Mouse (Mus musculus) forebrain, embryonic 15.5 days (tissue): ENCODE measurements around the gene Rnf4. TPM values are rescaled to one million over a fixed set of nuclear protein-coding genes. Genes with fewer than 3 reads are reported as not detected.

Experiments used
- ATAC-seq: fragments of 200-750 bp; cut with Nextera tagmentation; replicated peaks from 2 replicates; pipeline ENCODE4 v1.8.0; 2017; ENCODE audit warnings: mild to moderate bottlenecking, moderate TSS enrichment, moderate library complexity
- H3K27ac ChIP-seq: fragments of 300-500 bp; sonication (generic); replicated peaks from 2 replicates; pipeline ENCODE4 v1.5.1; 2015; ENCODE audit warnings: mild to moderate bottlenecking, inconsistent platforms
- H3K27me3 ChIP-seq: fragments of 300-500 bp; sonication (generic); 2 replicates; pipeline ENCODE4 v1.6.1; 2015; ENCODE audit warnings: inconsistent platforms
- H3K36me3 ChIP-seq: fragments of 300-500 bp; sonication (generic); 2 replicates; pipeline ENCODE4 v1.6.1; 2015; ENCODE audit warnings: mild to moderate bottlenecking, inconsistent platforms
- H3K4me1 ChIP-seq: fragments of 300-500 bp; sonication (generic); 2 replicates; pipeline ENCODE4 v1.6.1; 2015; ENCODE audit warnings: inconsistent platforms
- H3K4me2 ChIP-seq: fragments of 300-500 bp; sonication (generic); replicated peaks from 2 replicates; pipeline ENCODE4 v1.6.1; 2015; ENCODE audit warnings: mild to moderate bottlenecking, inconsistent platforms
- H3K4me3 ChIP-seq: fragments of 300-500 bp; sonication (generic); 2 replicates; pipeline ENCODE4 v1.5.1; 2015; ENCODE audit warnings: mild to moderate bottlenecking, inconsistent platforms
- H3K9ac ChIP-seq: fragments of 300-500 bp; sonication (generic); replicated peaks from 2 replicates; pipeline ENCODE4 v1.6.1; 2015; ENCODE audit warnings: mild to moderate bottlenecking, inconsistent platforms
- H3K9me3 ChIP-seq: fragments of 300-500 bp; sonication (generic); 2 replicates; pipeline ENCODE4 v1.6.1; 2016; ENCODE audit warnings: inconsistent platforms
- WGBS: fragments of 180-500 bp; shearing (Covaris S2); methylation state at CpG from one replicate; pipeline ENCODE4 v1.1.7; 2015; ENCODE audit warnings: mixed read lengths; 5-methylcytosine and 5-hydroxymethylcytosine counted together
- polyA plus RNA-seq: library from polyadenylated mRNA; unstranded; fragments of >200 nt; fragmentation: Nextera tagmentation; extraction: Ambion mirVana; gene quantifications from 2 replicates; pipeline ENCODE4 v1.2.1, GENCODE M21; 2015

The Rnf4 gene
- polyA plus RNA-seq, 1 experiment from 2014 or later, result 143 TPM

DNA sequence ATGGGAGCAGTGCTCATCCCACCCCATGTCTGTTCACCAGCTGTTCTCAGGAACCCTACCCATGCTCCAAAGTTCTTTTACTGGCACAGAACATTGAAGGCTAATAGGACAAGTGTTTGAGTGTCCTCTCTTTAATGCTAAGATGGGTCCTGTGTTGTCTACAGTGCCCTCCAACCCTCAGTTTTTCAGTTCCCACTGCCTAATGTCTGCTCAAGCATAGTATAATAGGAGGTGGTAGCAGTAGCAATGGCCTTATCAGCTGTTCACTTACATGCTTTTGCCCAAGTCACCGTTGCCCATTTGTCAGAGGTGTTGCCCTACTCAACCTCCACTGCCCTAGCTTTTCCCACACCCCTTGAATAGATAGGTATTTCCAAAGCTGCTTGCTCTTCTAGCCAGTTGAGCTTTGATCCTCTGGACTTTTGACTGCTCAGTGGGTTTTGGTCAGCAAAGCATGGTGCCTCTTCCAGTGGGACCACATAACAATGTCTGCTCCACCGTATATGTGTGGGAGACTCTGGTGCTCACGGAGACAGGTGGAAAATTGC is 16.1 kb downstream of the Rnf4 start:
- Histone ChIP-seq H3K27ac (no peak overlapping the region), H3K9ac (no peak overlapping the region), H3K4me2 (no peak overlapping the region), H3K9me3 (no peaks in the 10 kb centered on the region), H3K36me3 (peaks cover 79% of the 10 kb centered on the region), H3K4me1 (no peaks in the 10 kb centered on the region), H3K27me3 (no peaks in the 10 kb centered on the region), H3K4me3 (no peak overlapping the region)
- no peak for ATAC-seq
- 98% methylated on average over 3 of the region's 3 CpGs for WGBS

DNA sequence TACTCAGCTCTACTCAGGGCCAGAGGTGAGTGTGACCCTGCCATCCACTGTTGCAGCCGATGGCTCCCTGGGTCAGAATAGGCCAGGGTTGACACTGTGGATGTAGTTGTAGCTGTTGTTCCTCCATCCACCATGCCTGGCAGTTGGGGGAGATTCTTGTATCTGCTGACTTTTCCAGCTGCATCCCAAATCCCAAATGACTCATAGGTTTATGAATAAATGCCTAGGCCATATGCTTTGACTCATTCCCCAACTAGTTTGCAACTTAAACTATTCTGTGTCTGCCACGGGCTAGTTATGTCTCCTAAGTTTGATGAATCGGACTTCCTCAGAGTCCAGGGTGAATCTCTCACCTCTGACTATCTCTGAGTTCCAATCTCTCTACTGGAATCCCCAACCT is 24.2 kb downstream of the Rnf4 start:
- ATAC-seq, result no peak
- Histone ChIP-seq H3K36me3 (peaks cover 29% of the 10 kb centered on the region), H3K4me3 (no peak overlapping the region), H3K27ac (no peak overlapping the region), H3K4me1 (no peaks in the 10 kb centered on the region), H3K27me3 (no peaks in the 10 kb centered on the region), H3K9ac (no peak overlapping the region), H3K9me3 (no peaks in the 10 kb centered on the region), H3K4me2 (no peak overlapping the region)
- WGBS, result 93% methylated on average over 3 of the region's 3 CpGs

DNA sequence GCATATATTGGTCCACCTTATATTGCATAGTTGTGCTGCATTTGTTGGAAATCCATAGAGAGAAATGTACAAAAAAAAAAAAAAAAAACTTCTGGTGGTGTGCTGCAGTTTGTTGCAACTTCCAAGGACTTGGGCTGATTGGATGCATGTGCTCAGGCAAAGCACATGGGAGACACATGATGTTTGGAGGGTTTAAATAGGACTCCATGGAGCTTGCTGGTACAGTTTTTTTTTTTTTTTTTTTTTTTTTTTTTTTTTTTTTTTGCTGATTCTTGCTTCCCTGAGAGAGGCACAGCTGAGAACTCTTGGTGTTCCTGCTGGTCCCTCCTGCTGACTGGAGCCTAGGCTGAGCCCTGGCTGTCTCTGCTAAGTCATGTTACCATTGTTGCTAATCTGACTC is 27.0 kb downstream of the Rnf4 start:
- H3K36me3 ChIP-seq, result peaks cover 21% of the 10 kb centered on the region
- H3K9ac ChIP-seq, result no peak overlapping the region
- no peak overlapping the region for H3K4me3 ChIP-seq
- H3K4me2 ChIP-seq, result no peak overlapping the region
- H3K4me1 ChIP-seq, result no peaks in the 10 kb centered on the region
- H3K9me3 ChIP-seq, result no peaks in the 10 kb centered on the region
- H3K27ac ChIP-seq, result no peak overlapping the region
- no peaks in the 10 kb centered on the region for H3K27me3 ChIP-seq
- ATAC-seq, result no peak

DNA sequence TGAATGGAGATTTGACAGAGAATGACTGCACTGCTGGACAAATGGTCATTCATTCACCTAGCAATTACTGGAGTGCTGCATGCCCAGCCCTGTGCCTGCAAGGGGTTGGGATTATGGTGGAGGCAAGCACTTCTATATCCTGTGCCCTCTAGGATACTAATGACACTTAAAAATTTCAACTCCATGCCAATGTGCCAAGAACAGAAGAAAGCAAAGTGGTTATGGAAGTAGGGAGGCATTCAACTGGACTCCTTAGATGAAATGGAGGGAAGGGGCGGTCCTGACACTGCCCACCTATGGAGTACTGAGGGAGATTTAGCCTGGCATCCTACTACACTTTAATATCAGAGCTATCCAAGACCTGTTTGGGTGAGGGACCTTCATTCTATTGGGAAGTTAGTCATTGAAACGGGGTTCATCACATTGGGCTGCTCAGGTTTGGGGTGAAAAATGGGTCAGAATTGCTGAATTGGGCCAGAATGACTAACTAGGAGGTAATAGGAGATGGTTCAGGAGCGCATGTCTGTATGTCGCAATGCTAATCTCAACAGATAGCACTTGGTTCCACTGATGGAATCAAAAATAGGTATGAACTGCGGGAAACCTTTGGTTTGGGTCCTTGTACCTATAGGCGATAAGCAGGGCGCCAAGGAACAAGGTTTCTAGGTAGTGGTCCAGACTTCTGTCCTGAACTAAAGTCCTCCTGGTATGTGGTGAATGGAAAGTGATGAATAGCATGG is 32.6 kb downstream of the Rnf4 start:
- 74% methylated on average over 7 of the region's 7 CpGs for WGBS
- Histone ChIP-seq H3K4me3 (peak overlapping the region; percentile 96), H3K27me3 (no peaks in the 10 kb centered on the region), H3K36me3 (peaks cover 4% of the 10 kb centered on the region; the same call in 1 of the 2 replicates), H3K27ac (peak overlapping the region; percentile 87), H3K9ac (peak overlapping the region; percentile 74), H3K4me1 (peaks cover 24% of the 10 kb centered on the region), H3K9me3 (no peaks in the 10 kb centered on the region), H3K4me2 (peak overlapping the region; percentile 64)
- 0 out of 2 replicates have a peak, but pooled peaks have one; percentile 3 for ATAC-seq

DNA sequence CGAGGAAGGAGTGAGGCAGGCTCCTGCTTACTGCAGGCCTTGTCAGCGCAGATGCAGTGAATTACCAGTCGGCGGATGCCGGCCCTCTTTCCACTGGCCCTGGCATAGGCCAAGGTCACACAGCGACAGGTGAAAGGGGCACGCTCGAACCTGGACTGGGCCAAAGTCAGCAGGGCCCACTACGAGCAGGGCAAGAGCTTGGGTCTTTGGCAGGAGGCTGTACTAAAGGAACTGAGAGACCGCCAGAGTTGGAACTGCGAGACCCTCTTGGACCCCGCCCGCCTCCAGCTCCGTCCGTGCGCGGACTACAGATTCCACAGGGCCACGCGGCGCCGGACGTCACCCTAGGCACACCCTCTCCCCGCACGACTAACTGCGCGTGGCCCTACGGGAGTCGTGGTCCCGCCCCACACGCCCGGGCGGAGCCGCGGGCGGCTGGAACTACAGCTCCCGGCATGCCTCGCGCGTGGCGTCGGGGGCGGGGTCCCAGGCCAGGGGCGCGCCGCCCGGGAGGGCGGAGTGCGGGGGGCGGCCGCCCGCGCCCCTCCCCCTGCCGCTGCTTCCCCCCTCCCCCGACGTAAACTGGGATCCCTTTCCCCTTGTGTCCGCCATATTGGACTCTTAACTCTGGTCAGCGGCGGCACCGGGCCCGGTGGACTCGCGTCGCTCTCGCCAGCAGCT is 33.4 kb downstream of the Rnf4 start, which contains the start of gene Fam193a:
TSS of gene Fam193a (plus strand) at position 593 of the 681 bp plus-strand sequence.
- peak within 1 kb of the TSS; percentile 64 for H3K4me2 ChIP-seq
- H3K9me3 ChIP-seq, result no peaks in the 10 kb centered on the region
- H3K9ac ChIP-seq, result peak within 1 kb of the TSS; percentile 93
- ATAC-seq, result peak; percentile 100
- peaks cover 4% of the 10 kb centered on the region; the same call in 1 of the 2 replicates for H3K36me3 ChIP-seq
- H3K27ac ChIP-seq, result peak within 1 kb of the TSS; percentile 87
- WGBS, result under 1% methylated on average over 54 of the region's 64 CpGs
- peak within 1 kb of the TSS; percentile 96 for H3K4me3 ChIP-seq
- H3K27me3 ChIP-seq, result no peaks in the 10 kb centered on the region
- H3K4me1 ChIP-seq, result peaks cover 24% of the 10 kb centered on the region

DNA sequence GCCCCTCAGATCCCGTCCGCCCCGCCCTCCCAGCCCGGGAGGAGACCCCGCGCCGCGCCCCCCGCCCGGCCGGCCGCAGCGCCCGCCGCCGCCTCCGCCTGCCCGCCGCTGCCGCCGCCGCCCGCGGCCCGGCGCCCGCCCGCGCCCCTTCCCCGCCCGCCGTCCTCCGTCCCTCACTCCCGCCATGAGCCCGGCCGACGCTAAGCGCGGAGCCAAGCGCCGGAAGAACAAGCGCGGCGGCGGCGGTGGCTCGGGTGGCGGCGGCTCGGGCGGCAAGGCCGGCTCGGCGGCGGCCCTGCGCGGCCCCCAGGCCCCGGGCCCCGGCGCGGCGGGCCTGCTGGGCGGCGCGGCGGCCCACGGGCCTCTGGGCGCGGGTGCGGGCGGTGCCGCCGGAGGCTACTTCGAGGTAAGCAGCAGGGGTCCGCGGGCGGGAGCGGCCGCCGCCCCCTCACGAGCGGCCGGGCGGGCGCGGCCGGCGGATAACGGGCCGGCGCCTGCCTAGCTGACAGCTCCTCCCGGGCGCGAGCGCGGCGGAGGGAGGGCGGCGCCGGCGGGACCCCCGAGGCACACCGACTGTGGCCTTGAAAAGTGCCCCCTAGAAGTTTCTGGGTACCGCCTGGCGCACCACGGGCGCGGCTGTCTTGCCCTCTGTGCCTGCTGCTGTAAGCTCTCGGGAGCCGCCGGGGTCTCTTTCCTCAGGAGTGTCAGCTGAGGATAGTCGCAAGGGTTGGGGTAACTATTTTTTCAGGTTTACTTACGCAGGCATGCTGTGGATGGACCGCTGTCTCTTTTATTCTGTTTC is 34.1 kb downstream of the Rnf4 start:
- peak overlapping the region; percentile 79 for H3K27ac ChIP-seq
- H3K9ac ChIP-seq, result peak overlapping the region; percentile 93
- H3K27me3 ChIP-seq, result no peaks in the 10 kb centered on the region
- WGBS, result under 1% methylated on average over 102 of the region's 114 CpGs
- no peaks in the 10 kb centered on the region for H3K36me3 ChIP-seq
- H3K4me2 ChIP-seq, result peak overlapping the region; percentile 46
- H3K4me1 ChIP-seq, result peaks cover 24% of the 10 kb centered on the region
- no peaks in the 10 kb centered on the region for H3K9me3 ChIP-seq
- ATAC-seq, result no peak
- H3K4me3 ChIP-seq, result peak overlapping the region; percentile 96

DNA sequence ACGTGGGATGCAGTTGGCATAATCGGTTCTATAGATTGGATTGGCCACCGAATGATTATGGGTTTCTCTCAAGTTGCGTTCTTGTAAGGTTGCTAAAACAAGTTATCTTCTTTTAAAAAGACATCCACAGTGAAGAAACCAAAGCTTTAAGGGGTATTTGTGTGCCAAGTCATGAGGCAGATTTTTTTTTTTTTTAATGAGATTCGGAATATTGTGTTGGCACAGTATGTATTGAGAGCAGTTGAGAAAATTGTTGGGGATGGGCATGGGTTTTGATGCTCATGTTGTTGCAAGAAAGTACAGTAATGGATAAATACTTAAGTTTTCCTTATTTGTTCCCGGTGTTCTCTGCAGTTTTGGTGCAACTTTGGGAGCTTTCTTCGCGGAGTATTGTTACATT is 34.8 kb downstream of the Rnf4 start:
- Histone ChIP-seq H3K27ac (no peak overlapping the region), H3K36me3 (no peaks in the 10 kb centered on the region), H3K4me3 (peak overlapping the region; percentile 96), H3K4me2 (peak overlapping the region; percentile 46), H3K4me1 (peaks cover 24% of the 10 kb centered on the region), H3K9ac (peak overlapping the region; percentile 93), H3K27me3 (no peaks in the 10 kb centered on the region), H3K9me3 (no peaks in the 10 kb centered on the region)
- 29% methylated on average over 8 of the region's 8 CpGs for WGBS
- no peak for ATAC-seq

DNA sequence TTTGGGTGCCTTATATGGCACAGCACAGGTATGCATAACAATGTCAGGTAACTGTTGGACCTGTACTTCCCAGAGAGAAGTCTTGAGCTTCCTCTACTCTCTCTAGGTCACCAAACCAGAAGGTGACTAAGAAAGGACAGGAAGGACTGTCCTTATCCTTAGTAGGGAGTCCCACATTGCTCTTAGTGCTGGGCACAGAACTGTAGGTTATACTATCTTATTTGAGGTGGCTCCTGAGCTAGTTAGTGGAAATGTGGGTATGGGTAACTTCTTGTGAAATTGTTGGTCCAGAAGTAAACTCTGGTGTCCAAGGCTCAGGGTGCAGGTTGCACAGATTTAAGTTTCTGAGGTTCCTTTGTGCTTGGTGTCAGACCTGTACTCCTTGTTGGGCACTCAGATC is 36.1 kb downstream of the Rnf4 start:
- Histone ChIP-seq H3K9ac (no peak overlapping the region), H3K27me3 (no peaks in the 10 kb centered on the region), H3K36me3 (no peaks in the 10 kb centered on the region), H3K27ac (no peak overlapping the region), H3K4me1 (peaks cover 24% of the 10 kb centered on the region), H3K4me3 (no peak overlapping the region), H3K9me3 (no peaks in the 10 kb centered on the region), H3K4me2 (no peak overlapping the region; the same call in 1 of the 2 replicates)
- ATAC-seq, result no peak

DNA sequence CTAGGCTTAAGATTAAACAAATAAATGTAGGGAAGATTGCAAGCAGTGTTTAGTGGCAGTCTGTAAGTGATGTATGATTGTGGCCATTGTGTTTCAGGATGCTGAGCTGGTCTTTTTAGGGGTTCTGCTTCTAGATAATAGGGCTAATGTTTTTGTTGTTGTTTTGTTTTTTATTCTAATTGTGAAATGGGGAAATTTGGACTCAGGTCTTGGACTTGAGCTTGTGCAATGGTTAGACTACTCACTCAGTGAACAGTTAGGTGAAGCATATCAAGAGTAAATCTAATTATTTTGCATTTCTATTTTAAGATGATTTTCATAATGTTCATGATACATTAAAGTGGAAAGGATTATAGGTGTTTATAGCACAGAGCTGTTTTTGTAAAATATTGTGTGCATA is 36.5 kb downstream of the Rnf4 start:
- Histone ChIP-seq H3K9ac (no peak overlapping the region), H3K9me3 (no peaks in the 10 kb centered on the region), H3K4me1 (peaks cover 24% of the 10 kb centered on the region), H3K4me2 (no peak overlapping the region), H3K36me3 (no peaks in the 10 kb centered on the region), H3K27ac (no peak overlapping the region), H3K27me3 (no peaks in the 10 kb centered on the region), H3K4me3 (no peak overlapping the region)
- ATAC-seq, result no peak

DNA sequence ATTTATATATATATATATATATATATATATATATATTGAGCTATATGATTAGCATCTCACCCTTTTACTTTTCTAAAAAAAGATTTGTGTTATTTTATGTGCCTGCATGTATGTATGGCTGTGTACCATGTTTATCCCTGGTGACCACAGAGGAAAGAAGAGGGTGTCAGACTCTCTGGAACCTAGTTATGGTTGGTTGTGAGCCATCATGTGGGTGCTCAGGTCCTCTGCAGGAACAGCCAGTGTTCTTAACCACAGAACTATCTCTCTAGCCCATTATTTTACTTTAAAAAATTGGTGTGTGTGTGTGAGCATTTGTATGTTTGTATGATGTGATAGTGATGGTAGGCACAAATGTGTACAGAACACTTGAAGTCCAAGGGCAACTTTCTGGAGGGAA is 42.7 kb downstream of the Rnf4 start:
- H3K36me3 ChIP-seq, result no peaks in the 10 kb centered on the region

DNA sequence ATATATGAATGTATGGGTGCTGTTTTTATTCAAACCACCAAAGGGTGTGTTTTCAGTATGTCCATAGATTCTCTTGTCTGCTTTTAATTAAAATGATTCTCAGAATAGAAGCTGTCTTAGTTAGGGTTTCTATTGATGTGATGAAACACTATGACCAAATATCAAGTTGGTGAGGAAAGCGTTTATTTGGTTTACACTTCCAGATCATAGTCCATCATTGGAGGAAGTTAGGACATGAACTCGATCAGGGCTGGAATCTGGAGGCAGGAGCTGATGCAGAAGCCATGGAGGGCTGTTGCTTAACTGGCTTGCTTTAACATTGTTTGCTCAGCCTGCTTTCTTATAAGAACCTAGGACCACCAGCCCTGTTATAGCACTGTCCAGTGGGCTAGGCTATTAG is 45.6 kb downstream of the Rnf4 start:
- ATAC-seq, result no peak
- Histone ChIP-seq H3K27me3 (no peaks in the 10 kb centered on the region), H3K4me1 (0 out of 2 replicates have a peak, but pooled peaks cover 7% of the 10 kb centered on the region), H3K4me3 (no peak overlapping the region), H3K9ac (no peak overlapping the region), H3K9me3 (no peaks in the 10 kb centered on the region), H3K4me2 (no peak overlapping the region), H3K27ac (no peak overlapping the region), H3K36me3 (no peaks in the 10 kb centered on the region)
- WGBS, result 98% methylated on average over 2 of the region's 2 CpGs

More for the DNA sequence above, 42.7 kb downstream of the Rnf4 start:
- Histone ChIP-seq H3K9ac (no peak overlapping the region), H3K9me3 (no peaks in the 10 kb centered on the region), H3K27ac (no peak overlapping the region), H3K4me2 (no peak overlapping the region), H3K27me3 (no peaks in the 10 kb centered on the region), H3K4me3 (no peak overlapping the region), H3K4me1 (0 out of 2 replicates have a peak, but pooled peaks cover 5% of the 10 kb centered on the region)
- no peak for ATAC-seq

DNA sequence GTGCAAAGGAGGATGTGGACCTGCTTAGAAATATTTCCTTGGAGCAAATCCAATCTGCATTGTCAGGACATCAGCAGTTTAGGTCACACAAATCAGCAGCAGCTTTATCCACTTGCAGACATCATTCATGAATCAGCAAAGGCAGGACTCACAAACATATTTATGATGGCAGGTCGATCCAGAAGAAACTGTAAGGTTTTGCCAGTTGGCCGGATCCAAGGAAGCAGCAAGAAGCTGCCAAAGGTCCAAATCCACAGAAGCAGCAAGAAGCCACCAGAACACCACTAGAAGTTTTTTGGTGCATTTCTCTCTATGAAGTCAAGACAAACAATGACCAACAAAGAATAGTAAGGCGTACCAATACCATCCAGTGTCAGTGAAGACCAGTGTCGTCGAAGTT is 49.5 kb downstream of the Rnf4 start:
- H3K27ac ChIP-seq, result no peak overlapping the region
- no peaks in the 10 kb centered on the region for H3K27me3 ChIP-seq
- no peak overlapping the region for H3K4me2 ChIP-seq
- H3K4me3 ChIP-seq, result no peak overlapping the region
- WGBS, result 99% methylated on average over 5 of the region's 5 CpGs
- 0 out of 2 replicates have a peak, but pooled peaks cover 2% of the 10 kb centered on the region for H3K9me3 ChIP-seq
- 0 out of 2 replicates have a peak, but pooled peaks cover 7% of the 10 kb centered on the region for H3K4me1 ChIP-seq
- no peak for ATAC-seq
- no peaks in the 10 kb centered on the region for H3K36me3 ChIP-seq
- H3K9ac ChIP-seq, result no peak overlapping the region
